Mouse (Mus musculus) left cerebral cortex, postnatal 25 days (tissue): ENCODE data around the gene Aldh8a1. TPM values are rescaled to one million over a fixed set of nuclear protein-coding genes. Genes with fewer than 3 reads are reported as not detected.
A peak's percentile ranks its signal among the peaks of the same experiment; 100 is the strongest.

Source experiments
- DNase-seq, 2 experiments: peaks; one replicate each; pipeline ENCODE4 v3.0.0; 2022; ENCODE audit warnings: low spot score in 2 of 2, mixed read lengths in 1 of 2
- intact Hi-C: fragments of 180-260 bp; cut with DNase I; formaldehyde crosslinking; loops from one replicate; pipeline ENCODE4 v1.15.1; 2025
- total RNA-seq, 2 experiments: library from RNA; stranded (reverse); gene quantifications; 2 replicates each; pipeline ENCODE4 v1.2.3; 2021

The Aldh8a1 gene
- under 1 TPM; 0.25 TPM for total RNA-seq

DNA sequence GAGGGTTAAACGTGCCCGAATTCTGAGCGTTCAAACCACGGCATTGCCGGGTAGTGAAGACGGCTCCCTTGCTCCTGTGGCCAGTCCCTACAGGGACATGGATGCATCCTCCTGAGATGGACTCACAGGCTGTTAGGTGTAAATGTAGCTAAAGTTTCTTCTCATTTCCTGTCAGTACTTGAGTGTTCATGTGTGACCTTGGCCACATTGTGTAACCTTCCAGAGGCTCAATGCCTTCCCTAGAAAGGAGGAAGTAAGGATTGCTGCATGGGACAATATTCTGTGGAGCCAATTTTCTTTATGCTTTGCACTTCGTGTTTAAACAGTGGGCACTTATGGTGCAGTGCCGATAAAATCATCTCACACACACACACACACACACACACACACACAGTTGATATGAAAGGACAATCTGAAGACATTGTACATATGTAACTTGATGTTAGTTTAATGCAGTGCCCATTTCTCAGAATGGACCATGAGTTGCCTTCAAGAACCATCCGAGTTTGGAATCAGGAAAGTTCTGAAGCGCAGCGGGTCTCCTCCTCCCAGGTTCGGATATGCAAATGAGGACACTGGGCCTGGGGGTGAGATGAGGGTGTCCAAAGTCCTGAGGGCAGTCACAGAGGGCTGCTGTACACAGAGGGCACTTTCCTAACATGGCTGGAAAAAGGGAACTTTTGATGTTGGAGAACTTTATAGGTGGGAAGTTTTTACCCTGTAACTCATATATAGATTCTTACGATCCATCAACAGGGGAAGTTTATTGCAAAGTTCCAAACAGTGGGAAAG lies at the start of gene Aldh8a1:
Gene Aldh8a1 (plus strand): TSS at position 610 of the 792 bp plus-strand sequence.
- intact Hi-C loops, result no loop called here
- DNase-seq, result no peak

DNA sequence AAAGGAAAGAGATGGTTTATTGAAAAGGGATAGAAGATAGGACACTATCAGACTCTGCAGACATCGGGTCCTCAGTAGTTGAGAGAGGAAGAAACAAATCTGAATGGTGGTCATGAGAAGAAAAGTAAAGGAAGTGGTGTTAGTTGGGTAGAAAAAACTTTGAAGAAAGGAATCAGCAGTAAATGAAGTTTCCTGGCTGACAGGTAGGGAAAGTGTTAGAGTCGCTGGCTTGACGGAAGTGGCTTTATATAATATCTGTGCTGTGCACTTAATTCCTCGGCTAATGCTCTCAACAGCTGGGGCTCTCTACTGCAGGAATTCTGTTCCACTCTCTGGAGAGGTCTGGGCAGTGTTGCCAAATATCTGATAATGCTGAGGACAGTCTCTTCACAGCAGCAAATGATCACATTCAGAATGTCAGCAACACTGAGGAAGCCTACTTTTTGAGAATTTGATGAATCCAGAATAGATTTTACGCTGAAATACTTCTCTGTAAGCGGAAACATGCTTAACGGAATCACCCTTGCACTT lies 49.4 kb upstream of the Aldh8a1 start:
- intact Hi-C loops, result no loop called here
- DNase-seq, result no peak

DNA sequence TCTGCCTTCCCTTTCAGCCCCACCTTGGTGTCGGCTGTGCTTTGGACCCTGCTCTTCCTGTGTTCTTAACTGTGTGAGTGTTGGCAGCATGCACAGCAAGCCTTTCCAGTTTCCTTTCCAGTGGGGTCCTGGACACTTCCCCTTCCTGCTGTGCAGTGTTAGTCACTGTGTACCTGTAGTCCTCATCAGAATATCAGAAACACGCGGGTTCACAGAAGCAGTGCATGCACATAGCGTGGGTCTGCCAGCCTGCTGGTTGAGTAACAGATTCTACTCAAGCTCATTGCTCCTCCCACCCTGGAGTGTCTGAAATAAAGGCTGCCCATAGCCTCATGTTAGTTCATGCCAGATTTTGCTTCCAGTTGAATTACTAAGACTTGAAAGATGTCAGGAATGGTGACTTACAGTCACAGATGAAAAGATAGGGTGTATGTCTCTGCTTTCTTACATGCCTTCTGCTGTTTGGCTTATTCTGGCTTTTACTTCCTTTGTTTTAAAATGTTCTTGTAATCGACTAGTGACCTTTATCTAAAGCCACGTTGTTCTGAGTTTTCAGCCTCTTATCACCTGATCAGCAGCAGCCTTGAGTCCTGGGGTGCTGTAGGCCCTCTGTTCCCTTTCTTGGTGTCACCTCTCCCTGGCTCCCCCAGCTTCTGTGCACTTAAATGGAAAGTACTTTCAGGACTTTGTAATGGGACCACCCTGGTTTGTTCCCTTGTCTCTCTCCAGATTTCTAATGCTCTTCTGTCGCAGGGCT lies 42.6 kb upstream of the Aldh8a1 start:
- intact Hi-C loops, result no loop called here

DNA sequence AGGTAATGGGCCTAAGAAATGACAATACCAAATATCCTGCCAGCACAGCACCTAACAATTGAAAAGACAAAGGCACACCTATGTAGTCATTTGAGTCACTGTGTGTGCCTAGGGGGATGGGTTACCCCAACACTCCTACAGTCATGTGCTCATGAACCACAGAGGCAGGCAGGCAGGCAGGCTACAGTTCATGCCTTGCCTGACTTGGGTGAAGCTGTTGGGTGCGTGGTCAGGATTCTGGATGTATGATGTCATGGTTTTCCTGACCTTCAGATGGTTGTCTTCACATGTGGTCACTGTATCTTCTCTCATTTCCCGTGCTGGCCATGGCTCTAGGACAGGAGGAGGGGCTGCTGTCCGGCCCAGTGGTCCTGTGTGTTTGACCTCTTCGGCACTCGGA lies 41.6 kb upstream of the Aldh8a1 start:
- intact Hi-C loops, result no loop called here
- DNase-seq, result no peak

More for the DNA sequence above, 42.6 kb upstream of the Aldh8a1 start:
- no peak for DNase-seq

DNA sequence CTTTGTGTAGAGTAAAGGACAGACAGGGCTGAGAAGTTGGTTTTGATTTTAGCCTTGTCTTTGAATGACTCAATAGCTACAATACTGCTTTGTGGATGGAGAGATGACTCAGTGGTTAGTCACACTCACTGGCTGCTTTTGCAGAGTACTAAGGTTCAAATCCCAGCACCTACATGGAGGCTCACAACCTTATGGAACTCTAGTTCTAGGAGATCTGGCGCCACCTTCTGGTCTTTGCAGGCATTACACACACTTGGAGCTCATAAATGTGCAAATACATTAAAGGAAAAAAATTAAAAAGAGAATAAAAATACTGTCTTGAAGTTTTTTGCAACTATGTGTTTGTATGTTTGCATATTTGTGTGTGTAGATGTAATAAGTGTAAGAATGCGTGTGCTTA lies 39.9 kb upstream of the Aldh8a1 start:
- intact Hi-C loops, result no loop called here
- DNase-seq, result no peak

DNA sequence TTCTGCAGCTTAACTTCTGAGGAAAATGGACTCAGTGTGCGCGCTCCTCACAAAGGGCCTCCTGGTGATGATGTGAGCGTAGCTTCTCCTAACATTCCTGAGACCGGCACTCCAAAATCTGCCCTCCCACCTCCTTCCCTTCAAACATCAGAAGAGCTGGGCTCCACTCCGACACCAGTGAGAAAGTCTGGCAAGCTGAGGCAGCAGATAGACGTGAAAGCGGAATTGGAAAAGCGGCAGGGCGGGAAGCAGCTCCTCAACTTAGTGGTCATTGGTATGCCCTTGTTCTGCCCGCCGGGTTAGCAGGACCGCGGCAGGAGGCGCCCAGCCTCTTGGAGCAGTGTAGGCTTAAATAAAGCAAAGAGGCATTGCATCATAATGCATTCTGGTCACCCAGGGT lies 35.4 kb upstream of the Aldh8a1 start:
- DNase-seq, result no peak
- intact Hi-C loops, result no loop called here

DNA sequence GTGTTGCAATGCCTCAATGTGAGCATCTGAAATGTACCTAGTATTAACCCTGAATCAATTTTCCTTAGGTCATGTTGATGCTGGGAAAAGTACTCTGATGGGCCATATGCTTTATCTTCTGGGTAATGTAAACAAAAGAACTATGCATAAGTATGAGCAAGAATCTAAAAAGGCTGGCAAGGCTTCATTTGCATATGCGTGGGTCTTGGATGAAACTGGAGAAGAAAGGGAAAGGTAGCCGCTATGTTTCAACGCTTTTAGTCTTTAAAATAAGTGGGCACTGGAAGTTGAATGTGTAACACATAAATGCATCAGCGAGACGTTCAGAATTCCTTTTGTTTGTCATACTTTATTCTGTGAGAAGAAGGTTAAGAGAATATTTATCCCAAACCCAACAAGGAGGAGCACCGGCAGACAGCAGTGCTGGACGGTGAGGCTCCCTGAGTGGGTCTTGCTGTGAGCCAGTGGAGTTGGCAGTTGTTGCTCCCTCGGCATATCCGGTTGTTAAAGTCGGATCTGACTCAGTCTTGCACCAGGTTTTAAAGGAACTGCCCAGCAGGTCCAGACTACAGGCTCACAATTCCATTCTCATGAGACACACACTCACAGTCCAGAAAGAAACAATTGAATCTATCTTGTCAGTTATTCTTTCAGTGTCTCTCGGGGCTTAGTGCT lies 34.6 kb upstream of the Aldh8a1 start:
- intact Hi-C loops, result no loop called here
- DNase-seq, result peak in 1 of 2 experiments; percentile 86

DNA sequence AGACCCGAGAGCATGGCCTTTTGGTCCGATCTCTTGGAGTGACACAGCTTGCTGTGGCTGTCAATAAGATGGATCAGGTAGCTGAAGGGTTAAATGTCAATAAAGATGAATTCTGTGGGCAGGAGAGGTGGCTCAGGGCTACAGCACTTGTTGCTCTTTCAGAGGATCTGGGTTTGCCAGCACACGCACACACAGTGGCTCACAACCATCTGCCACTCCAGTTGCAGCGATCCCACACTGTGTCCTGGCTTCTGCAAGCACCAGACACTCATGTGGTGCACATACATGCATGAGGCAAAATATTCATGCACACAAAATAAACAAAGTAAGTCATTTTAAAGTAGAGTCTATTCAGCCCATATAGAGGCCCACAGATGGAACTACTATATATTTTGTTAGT lies 29.8 kb upstream of the Aldh8a1 start:
- intact Hi-C loops, result no loop called here
- DNase-seq, result no peak

DNA sequence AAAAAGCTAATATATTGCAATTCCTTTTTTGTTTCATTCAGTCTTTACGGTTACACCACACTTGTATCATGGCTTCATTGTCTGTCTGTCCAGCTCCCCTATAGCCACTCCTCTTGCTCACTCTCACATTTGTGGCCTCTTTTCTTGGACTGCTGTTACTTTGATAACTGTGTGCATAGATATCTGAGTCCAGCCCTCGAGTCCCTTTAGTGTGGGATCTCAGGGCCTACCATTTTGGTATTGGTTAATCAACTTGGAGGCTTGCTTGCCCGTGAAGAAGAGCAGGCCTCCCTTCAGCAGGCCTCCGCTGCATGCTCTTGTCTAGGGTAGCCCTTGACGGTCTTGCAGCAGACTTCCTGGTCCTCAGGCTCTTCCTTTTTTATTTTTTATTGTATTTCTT lies 27.6 kb upstream of the Aldh8a1 start:
- intact Hi-C loops, result no loop called here
- DNase-seq, result no peak

DNA sequence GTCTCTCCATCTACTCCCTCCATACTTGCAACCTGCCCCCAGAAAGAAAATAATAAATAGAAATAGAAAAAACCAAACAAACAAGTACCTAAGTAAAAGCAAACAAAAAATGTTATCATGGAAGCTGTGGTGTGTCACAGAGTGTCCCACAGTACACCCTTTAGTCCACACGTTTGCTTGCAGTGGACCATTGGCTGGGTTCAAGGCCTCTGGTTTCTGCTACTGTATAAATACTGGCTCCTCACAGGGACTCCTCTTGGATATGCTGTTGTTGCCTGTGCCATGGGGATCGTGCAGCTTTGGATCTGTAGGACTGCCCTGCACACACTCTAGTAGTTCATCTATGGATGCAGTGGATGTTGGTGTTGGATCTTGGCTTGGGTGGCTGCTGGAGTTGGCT lies 27.1 kb upstream of the Aldh8a1 start:
- intact Hi-C loops, result no loop called here
- no peak for DNase-seq

DNA sequence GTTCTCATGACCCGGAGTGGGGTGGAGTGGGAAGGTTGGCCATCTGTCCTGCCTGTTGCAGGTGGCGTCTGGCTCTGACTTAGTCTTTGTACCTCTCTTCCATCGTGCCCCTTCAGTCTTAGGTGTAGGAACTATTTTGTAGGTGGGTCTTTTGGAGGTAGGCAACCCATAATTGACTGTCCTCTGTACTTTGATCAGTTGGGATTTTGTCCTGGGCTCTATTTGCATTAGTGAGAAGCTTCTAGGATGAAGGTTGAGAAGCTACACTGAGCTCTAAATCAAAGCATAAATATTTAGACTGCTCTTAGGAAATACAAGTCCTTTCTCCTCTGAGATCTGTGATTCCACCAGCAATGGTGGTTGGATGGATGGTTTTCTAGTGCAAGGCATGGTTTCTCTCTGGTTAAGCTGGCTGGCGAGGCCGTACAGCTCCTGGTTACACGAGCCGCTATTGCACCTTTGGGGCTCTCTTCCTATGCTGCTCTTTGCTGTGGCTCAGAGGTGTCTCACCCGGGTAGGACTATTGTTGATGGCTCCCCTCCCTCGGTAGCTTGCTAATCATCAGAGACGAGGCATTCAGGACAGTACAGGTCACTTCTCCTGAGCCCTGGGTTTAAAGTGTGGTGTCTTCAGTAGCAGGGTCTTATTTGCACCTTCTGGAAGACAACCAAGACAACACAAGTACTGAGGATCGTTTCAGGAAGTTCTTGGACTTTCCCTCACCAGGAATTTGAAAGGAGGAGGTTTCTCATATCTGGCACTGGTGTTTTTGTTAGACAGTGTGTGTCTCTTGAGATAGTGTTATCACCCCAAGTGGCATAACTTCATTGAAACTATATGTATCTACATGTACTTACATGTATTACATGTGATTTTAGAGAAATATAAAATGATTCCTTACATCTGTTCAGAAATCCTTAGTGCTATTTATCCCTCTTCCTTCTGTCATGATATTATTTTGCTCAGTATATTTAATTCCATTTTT lies 26.3 kb upstream of the Aldh8a1 start:
- intact Hi-C loops, result no loop called here
- DNase-seq, result no peak

DNA sequence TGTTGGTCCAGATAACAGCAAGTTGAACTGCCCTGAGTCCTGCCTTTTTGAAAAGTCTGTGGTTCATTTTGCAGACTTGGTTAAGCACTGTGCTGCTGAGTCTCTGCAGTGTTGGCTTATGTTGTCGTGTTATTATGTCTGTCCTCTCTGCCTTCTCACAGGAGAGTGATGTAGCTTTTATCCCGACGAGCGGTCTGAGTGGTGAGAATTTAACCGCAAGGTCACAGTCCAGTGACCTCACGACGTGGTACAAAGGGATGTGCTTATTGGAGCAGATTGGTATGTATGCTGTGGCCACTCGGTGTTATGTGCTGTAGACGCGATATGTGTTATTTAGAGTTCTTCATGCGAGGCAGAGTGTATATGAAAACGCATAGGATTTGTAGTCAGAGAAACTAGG lies 25.3 kb upstream of the Aldh8a1 start:
- no peak for DNase-seq
- intact Hi-C loops, result no loop called here

DNA sequence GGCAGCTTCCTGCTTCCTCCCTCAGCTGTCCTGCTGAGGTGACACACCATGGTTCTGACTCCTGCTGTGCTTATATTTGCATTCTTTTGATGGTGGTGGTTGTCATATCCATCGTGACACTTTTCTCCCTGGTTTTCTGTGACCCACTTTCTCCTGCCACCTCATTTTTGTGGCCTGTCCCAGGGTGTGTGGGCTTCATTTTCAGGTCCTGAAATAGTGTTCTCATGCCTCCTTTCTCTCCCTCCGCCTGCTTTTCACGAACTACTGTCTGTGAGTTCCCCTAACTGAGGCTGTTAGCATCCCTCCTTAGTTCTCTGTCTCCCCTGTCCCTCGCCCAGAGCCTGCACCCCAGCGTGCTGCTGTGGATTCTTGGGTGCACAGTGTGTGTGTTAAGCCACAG lies 23.2 kb upstream of the Aldh8a1 start:
- intact Hi-C loops, result no loop called here
- peak in 1 of 2 experiments; percentile 70 for DNase-seq

DNA sequence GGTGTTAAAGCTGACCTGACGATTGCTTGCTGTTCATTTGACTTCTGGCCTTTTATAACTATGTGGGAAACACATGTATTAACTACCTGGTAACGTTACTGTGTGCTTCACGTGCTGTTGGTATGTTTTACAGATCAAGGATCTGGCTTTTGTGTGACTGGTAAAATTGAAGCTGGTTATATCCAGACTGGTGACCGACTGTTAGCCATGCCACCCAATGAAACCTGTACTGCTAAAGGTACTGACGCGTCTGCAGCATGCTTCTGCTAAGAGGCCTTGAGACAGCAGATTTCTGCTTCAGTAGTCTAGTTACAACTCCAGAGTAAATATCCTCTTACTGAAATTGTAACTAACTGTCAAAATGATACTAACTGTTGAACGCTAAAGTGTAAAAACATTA lies 22.6 kb upstream of the Aldh8a1 start:
- intact Hi-C loops, result no loop called here

DNA sequence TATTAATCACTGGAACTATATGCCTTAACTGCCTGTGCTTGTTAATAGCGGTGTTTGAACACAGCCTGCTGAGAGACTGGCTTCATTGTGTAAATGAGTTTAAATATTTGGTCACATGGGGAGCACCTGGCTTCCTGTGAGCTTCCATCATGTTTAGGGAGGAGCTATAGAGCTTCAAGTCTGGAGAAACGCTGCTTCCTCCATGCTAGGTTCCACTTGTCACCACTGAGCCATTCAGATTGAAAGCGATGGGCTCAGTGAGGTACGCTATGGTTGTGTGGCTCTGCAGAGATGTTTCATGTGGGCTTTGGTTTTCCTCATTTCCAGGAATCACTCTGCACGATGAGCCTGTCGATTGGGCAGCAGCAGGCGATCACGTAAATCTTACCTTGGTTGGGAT lies 19.1 kb upstream of the Aldh8a1 start:
- no peak for DNase-seq
- intact Hi-C loops, result no loop called here

More for the DNA sequence above, 22.6 kb upstream of the Aldh8a1 start:
- DNase-seq, result no peak

DNA sequence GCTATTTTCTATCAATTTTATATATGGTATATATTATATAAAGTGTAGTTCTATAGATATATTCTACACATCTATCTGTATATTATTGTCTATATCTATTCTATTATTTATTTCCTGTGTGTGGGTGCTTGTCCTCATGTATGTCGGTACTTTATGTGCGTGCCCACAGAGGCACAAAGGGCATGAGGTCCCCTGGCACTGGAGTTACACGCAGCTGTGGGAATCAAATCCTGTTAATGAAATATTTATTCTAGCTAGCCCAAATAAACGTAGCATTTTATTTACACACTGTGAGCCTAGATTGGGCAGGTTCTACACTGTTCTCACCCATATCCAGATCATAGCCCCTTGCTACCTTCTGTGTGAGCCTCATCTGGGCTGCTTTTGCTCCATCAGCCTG lies 18.0 kb upstream of the Aldh8a1 start:
- DNase-seq, result no peak
- intact Hi-C loops, result no loop called here

DNA sequence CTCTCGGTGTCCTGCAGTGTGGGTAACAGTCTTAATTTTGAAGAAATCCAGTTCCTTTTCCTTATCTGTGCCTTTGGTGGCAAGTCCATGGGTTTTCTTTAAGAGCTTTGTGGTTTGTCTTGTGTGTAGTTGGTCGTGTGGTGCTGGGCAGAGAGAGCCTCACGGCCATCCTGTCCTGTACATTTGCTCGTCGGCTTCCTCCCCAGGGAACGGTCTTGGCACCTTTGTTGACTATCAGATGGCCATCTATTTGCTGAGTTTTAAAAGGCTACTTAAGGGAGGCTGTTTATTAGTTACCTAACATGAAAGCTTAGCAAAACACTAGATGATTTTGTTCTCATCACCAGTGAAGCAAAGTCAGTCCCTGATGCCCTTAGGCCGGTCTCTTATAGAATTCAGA lies 15.2 kb upstream of the Aldh8a1 start:
- intact Hi-C loops, result no loop called here

DNA sequence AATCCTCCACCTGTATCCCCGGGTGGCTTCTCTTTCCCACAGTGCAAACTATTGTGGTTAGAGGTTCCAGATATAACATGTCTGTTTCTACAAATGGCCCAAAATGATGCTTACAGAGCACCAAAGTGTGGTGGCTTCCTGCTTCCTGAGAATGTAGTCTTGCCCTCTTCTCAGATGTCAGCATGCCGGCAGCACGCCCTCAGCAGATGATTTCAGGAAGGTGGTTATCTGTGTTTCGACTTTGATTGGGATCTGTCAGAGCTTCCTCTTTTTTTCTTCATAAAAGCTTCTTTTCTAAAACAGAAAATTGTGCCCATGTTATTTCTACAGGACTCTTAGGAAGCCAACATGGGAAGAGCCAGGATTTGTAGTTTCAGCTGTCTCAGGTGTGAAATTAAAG lies 13.8 kb upstream of the Aldh8a1 start:
- intact Hi-C loops, result no loop called here
- no peak for DNase-seq

More for the DNA sequence above, 15.2 kb upstream of the Aldh8a1 start:
- DNase-seq, result no peak

DNA sequence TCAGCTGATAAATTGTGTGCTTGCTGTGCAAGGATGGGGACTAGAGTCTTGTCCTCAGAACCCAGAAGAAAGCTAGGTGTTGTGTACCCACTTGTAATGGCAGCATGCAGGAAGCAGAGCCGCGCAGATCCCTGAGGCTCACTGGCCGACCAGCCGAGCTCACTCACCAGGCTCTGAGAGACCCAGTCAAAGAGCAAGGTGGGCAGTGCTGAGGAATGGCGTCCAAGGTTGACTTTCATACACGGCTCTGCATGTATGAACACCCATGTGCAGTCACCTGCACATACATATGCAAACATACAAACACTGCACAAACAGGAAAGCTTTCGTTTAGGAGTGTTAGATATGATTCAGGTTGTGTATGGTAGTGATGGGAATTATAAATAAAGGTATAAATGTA lies 12.1 kb upstream of the Aldh8a1 start:
- intact Hi-C loops, result no loop called here
- DNase-seq, result no peak
